ENCODE assay signal across 8 mouse cellular contexts in the genomic region with DNA sequence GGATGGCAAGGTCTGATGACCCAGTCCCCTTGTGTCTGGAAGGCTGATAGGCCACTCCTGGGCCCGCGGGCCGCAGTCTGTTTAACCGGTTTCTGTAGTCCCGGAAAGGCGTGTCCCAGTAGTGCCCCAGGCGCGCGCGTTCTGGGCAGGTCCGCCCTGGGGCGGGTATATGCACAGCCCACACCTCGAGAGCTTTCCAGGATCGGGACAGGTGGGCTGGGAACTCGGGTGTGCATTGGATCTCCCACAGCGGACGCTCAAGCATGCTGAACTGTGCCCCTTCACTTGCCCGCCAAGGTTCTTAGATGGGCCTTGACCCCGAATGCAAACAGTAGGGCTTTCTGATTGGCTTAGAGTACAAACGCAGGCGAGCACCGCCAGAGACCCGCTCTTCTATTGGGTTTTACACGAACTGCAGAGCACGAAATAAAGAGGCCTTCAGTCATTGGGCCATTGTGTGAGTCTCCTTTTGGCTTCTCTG. TPM values are rescaled to one million over a fixed set of nuclear protein-coding genes. Genes with fewer than 3 reads are reported as not detected.
A peak's percentile ranks its signal among the peaks of the same experiment; 100 is the strongest.
DNase-seq lines count a peak whose midpoint lies in the region; ATAC-seq and TF ChIP-seq lines count a peak whose summit lies in the region.

No protein-coding gene starts in this region.

- no peaks in the 10 kb centered on the region for H3K27me3 ChIP-seq in hindbrain, embryonic 13.5 days
- H3K27me3 ChIP-seq in liver, postnatal 0 days (ENCODE audit: insufficient read depth, low read length), result no peaks in the 10 kb centered on the region
- H3K27me3 ChIP-seq in neural tube, embryonic 14.5 days (ENCODE audit: control insufficient read depth, insufficient read depth, low read length), result no peaks in the 10 kb centered on the region; the same call in 1 of the 2 replicates

- H3K4me1 ChIP-seq in cortical plate, adult 2 months (ENCODE audit: control insufficient read depth, insufficient read depth, low read length), result no peaks in the 10 kb centered on the region
- peaks cover 29% of the 10 kb centered on the region for H3K4me1 ChIP-seq in hindbrain, embryonic 13.5 days (replicated peaks)
- peaks cover 23% of the 10 kb centered on the region for H3K4me1 ChIP-seq in liver, postnatal 0 days (ENCODE audit: insufficient read depth)
- peaks cover 16% of the 10 kb centered on the region for H3K4me1 ChIP-seq in neural tube, embryonic 14.5 days (ENCODE audit: control insufficient read depth, insufficient read depth, low read length)

- TF ChIP-seq CTCF in cortical plate, adult 2 months (IDR thresholded peaks at IDR 0.05; ENCODE audit: extremely low read depth, insufficient read depth, low read length), result no peak
- TF ChIP-seq CTCF in liver, postnatal 0 days (IDR thresholded peaks at IDR 0.05; ENCODE audit: low read depth), result no peak

- peak overlapping the region; percentile 75 for H3K4me2 ChIP-seq in hindbrain, embryonic 13.5 days
- H3K4me2 ChIP-seq in liver, postnatal 0 days (ENCODE audit: low read depth, low read length), result peak overlapping the region; percentile 87
- peak overlapping the region; percentile 56 for H3K4me2 ChIP-seq in neural tube, embryonic 14.5 days (ENCODE audit: low read depth, low read length)

- peak; percentile 84 for DNase-seq in adrenal gland, postnatal 10 days
- no peak for DNase-seq in adrenal gland, adult 8-10 months
- DNase-seq in A20 (ENCODE audit: low read depth, low spot score), result peak; percentile 97
- peak; percentile 88 for DNase-seq in liver, postnatal 0 days
- no peak for DNase-seq in retina, postnatal 1 day

- peak overlapping the region; percentile 97 for H3K9ac ChIP-seq in hindbrain, embryonic 13.5 days
- peak overlapping the region; percentile 99 for H3K9ac ChIP-seq in liver, postnatal 0 days (replicated peaks)
- H3K9ac ChIP-seq in neural tube, embryonic 14.5 days (replicated peaks; ENCODE audit: low read depth, low read length), result peak overlapping the region; percentile 99

- TF ChIP-seq EP300 in liver, postnatal 0 days (IDR thresholded peaks at IDR 0.05; ENCODE audit: low read depth), result peak; percentile 34; the same call in 1 of the 2 replicates

- no peaks in the 10 kb centered on the region for H3K9me3 ChIP-seq in hindbrain, embryonic 13.5 days
- no peaks in the 10 kb centered on the region for H3K9me3 ChIP-seq in liver, postnatal 0 days (ENCODE audit: low read length)
- H3K9me3 ChIP-seq in neural tube, embryonic 14.5 days (ENCODE audit: control insufficient read depth, low read length), result no peaks in the 10 kb centered on the region

- H3K4me3 ChIP-seq in cortical plate, adult 2 months (ENCODE audit: insufficient read depth, low read length), result peak overlapping the region; percentile 59
- peak overlapping the region; percentile 76 for H3K4me3 ChIP-seq in hindbrain, embryonic 13.5 days
- H3K4me3 ChIP-seq in liver, postnatal 0 days (ENCODE audit: low read depth, low read length), result peak overlapping the region; percentile 96
- peak overlapping the region; percentile 75 for H3K4me3 ChIP-seq in neural tube, embryonic 14.5 days (ENCODE audit: low read depth, low read length)

- peak; percentile 59; the same call in 1 of the 2 replicates for TF ChIP-seq POLR2A in cortical plate, adult 2 months (IDR thresholded peaks at IDR 0.05; ENCODE audit: extremely low read depth, insufficient read depth, low read length)

- ATAC-seq in hindbrain, embryonic 13.5 days (ENCODE audit: low FRiP score), result peak; percentile 91
- peak; percentile 72 for ATAC-seq in liver, postnatal 0 days
- ATAC-seq in neural tube, embryonic 14.5 days (ENCODE audit: low read depth), result peak; percentile 91; the same call in 1 of the 2 replicates

- no peaks in the 10 kb centered on the region for H3K36me3 ChIP-seq in hindbrain, embryonic 13.5 days
- no peaks in the 10 kb centered on the region for H3K36me3 ChIP-seq in liver, postnatal 0 days (replicated peaks; ENCODE audit: insufficient read depth, low read length)
- H3K36me3 ChIP-seq in neural tube, embryonic 14.5 days (ENCODE audit: control insufficient read depth, insufficient read depth, low read length), result no peaks in the 10 kb centered on the region

- WGBS in hindbrain, embryonic 13.5 days, result under 1% methylated on average over 25 of the region's 25 CpGs
- WGBS in liver, postnatal 0 days (ENCODE audit: insufficient replicate concordance), result 0% methylated on average over 25 of the region's 25 CpGs
- 0% methylated on average over 25 of the region's 25 CpGs for WGBS in neural tube, embryonic 14.5 days

- peak overlapping the region; percentile 93 for H3K27ac ChIP-seq in cortical plate, adult 2 months (ENCODE audit: insufficient read depth, low read length)
- peak overlapping the region; percentile 100 for H3K27ac ChIP-seq in hindbrain, embryonic 13.5 days
- peak overlapping the region; percentile 99 for H3K27ac ChIP-seq in liver, postnatal 0 days (ENCODE audit: low read depth)
- peak overlapping the region; percentile 100 for H3K27ac ChIP-seq in neural tube, embryonic 14.5 days (ENCODE audit: low read depth, low read length)

RNA-seq across cellular contexts. Expression of gene Prdm10, which starts 0.4 kb away (rescaled TPM):
- 1 to 10 TPM; 5.9 to 7.8 TPM for total RNA-seq in adrenal gland, postnatal 10 days (2021)
- 10 to 100 TPM in 3 of 4 experiments, 1 to 10 TPM in 1; 7.9 to 10.8 (median 10.5) TPM for total RNA-seq in adrenal gland, adult 8-10 months (2022)
- polyA plus RNA-seq in cortical plate, adult 2 months (2012; rRNA removed), result 18.1 and 19.0 TPM in 2 replicates
- polyA plus RNA-seq in hindbrain, embryonic 13.5 days (2015; fragmentation: Nextera tagmentation; extraction: Ambion mirVana), result 7.9 and 8.6 TPM in 2 replicates
- polyA plus RNA-seq in liver, postnatal 0 days (2015; fragmentation: Nextera tagmentation; extraction: Ambion mirVana), result 1.3 and 1.5 TPM in 2 replicates
- 9.6 and 11.6 TPM in 2 replicates for polyA plus RNA-seq in neural tube, embryonic 14.5 days (2014; fragmentation: Nextera tagmentation; extraction: Ambion mirVana)

Comparison
In these comparisons a context has a peak if more than half of its experiments do, and no peak if none do; other contexts are left out.
1. DNase-seq: peak in adrenal gland, postnatal 10 days (single experiment), A20 (single experiment) and liver, postnatal 0 days (single experiment); none in adrenal gland, adult 8-10 months (single experiment) and retina, postnatal 1 day (single experiment).
2. Peak in every context shown above with its lines, with median percentiles within 50 percentile points of each other: H3K27ac ChIP-seq, H3K4me3 ChIP-seq, ATAC-seq, H3K4me2 ChIP-seq and H3K9ac ChIP-seq.